Mouse (Mus musculus) megakaryocyte, embryonic 14.5 days (primary cell): ENCODE data around the gene Clpb.

Experiments used
- FLI1 ChIP-seq: IDR thresholded peaks from 2 replicates; pipeline ENCODE4 v1.6.1; 2012; ENCODE audit warnings: low read length, inconsistent platforms, mixed read lengths
- GATA1 ChIP-seq: IDR thresholded peaks from 3 replicates; pipeline ENCODE4 v1.6.1; 2012; ENCODE audit warnings: mixed read lengths, low read length, inconsistent platforms, borderline replicate concordance

- no peak for TF ChIP-seq FLI1
- no peak for TF ChIP-seq GATA1
These were observed 108.2 kb downstream of the Clpb start for GRCm38 (mm10) chr7:101771604-101772003.
